Mouse (Mus musculus): ENCODE measurements around the gene Whrn.

The Whrn gene

DNA sequence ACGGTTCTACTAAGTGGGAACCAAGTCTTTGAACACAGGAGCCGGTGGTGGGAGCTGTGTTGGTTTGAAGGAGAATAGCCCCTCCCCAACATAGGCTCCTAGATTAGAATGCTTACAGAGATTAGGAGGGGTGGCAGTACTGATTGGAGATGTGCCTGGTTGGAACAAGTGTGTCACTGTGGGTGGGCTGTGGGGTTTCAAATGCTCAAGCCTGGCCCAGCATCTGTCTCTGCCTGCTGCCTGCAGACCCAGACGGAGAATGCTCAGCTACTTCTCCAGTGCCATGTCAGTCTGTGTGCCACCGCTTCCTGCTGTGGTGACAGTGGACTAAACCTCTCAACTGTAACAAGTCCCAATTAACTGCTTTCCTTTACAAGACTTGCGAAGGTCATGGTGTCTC lies 45.2 kb downstream of the Whrn start:
- no peak for DNase-seq (ENCODE audit: low read depth, low spot score)

DNA sequence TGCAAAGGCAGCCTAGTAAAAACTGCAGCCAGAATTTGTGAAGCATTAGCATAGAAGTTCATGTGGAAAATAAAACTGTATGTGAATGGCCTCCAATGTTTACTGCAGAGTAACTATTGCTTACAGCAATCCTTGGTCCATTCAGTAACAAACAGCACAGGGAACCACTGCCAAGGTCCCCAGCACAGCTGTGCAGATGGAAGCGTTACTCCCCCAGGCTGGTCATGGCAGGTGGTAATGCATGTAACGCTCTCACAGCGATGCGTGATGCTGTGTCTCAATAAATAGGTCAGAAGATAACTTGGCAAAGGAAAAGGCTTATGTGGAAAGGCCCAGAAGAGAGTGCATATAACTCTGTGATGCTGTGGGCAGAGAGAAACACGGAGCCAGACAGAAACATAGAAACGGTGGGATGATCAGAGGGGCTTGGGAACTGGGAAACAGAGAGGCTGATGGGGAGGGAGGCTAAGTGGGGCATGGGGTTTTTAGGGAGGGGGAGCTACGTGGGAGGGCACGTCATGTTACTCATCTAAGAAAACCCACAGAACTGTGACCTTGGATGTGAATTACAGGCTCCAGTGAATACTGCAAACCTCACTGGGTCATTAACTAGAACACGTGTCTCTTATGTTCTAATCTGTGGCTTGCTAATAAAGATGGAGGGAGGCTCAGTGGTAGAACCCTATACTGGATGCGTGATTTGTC lies 51.3 kb downstream of the Whrn start:
- DNase-seq (ENCODE audit: low read depth, low spot score) = no peak

DNA sequence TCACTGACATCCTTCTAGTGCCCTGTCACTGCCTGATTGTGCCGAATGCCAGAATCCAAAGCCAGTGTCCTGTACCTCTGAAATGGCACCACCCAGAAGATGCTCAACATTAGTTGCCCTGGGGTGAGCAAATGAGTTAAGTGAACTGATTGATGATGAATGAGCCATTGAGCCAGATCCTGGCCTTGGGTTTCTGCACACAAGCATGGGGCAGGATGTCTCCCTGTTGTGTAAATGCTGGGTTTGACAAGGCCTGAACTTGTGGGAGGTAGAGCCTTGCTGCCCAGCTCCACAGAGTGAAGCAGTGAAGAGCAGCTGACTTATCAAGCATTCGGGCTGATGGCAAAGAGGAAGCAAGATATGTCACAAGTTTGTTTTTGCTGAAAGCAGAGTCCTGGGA lies 52.7 kb downstream of the Whrn start:
- DNase-seq (ENCODE audit: low read depth, low spot score) = no peak

DNA sequence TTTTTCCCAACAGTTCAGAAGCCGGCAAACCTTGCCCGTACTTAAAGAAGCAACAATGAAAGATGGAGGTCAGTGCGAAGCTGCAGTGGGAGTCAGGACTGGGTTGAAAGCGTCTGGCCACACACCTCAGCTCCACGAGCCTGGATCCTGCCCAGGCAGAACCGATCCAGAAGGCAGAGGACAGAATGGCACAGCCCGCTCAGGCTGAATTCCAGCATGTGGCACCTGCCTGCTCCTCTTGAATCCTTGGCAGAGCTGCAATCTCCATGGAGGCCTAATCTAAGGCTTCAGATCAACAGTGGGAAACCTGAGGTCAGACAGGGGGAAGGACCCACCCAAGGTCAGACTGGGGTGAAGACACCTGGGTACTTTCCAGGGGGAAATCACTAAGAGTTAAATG lies 54.2 kb downstream of the Whrn start:
- DNase-seq (ENCODE audit: low read depth, low spot score) = no peak

DNA sequence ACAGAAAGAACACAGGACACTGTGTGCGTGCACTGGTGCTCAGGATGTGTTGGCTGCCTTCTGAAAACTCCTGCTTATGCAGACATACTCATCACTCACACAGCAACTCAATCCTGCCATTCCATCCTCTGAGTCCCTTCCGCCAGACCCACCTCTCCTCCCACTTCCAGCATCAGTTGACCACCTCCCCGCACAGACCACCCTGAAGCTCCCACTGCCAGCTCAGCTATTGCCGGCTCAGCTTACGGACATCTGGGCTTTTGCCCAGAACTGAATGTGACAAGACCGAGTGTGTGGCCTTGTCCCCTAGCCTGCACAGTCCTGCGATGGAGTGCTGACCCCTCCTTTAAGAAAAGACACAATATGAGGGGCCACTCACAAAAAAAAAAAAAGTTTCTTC lies 55.5 kb downstream of the Whrn start:
- no peak for DNase-seq (ENCODE audit: low read depth, low spot score)

DNA sequence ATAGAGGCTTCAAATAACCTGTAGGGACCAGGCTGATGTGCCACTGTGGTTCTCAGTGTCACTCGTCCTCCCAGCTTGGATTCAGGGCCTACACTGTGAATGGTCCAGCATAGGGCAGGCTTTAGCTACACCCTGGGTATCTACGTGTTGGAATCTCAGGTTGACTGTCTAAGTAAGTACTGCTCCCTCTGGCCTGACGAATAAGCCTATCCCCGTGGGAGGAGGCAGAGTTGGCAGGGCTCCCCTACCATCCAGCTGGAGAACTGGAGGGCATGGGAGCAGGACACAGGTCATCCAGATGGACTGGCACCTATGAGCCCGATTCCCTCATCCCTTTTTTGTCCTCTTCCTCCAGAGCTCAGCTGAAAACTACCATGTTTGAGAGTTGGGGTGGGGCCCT lies 57.8 kb downstream of the Whrn start:
- DNase-seq (ENCODE audit: low read depth, low spot score) = no peak

DNA sequence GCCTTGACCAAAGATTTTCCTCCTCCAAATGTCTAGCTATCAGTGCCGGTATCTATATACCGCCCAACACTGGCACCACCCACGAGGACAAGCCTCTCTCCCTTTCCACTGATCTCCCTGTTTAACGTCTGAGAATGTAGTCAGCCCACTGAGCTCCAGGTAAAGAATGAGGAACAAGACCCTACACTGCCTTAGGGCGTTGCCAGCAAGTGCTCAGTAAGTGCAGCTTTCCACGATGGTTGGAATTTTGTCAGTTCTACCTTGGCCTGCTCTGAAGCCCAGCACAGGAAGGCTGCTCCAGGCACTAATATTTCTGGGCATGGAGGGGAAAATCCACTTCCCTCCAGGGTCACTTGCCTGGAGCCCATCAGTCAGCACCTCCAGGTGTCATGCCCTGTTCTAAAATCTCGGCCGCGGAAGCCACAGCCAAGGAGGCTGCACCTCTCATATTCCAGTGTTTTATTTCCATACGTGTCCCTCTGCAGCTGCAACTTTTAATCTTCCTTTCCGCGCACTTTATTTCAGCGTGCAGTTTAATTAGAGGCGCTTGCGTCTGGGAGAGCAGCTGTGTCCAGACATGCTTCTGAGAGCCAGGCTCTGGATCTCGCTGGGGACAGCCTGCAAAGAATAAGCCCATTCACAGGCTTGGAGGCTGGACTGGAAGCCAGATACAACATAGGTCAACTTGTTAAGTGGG lies 58.5 kb downstream of the Whrn start:
- DNase-seq (ENCODE audit: low read depth, low spot score) = no peak

DNA sequence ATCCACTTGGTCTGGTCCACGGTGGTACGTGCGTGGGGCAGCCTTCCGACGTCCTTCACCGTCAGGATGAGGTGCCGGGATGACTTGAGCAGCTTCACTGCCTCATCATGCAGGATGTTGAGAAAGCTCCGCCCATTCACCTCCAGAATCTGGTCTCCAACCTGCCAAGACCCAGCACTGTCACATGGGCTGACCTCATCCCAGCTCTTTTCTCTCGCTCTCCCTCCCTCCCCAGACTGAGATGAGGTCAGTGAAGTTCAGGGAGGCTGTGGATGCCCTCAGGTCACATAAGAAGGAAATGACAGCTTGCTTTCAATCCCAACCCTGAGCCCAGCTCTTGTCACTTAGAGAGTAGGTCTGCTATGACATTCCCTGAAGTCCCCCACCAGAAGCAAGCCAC lies 60.4 kb downstream of the Whrn start:
- no peak for DNase-seq (ENCODE audit: low read depth, low spot score)

DNA sequence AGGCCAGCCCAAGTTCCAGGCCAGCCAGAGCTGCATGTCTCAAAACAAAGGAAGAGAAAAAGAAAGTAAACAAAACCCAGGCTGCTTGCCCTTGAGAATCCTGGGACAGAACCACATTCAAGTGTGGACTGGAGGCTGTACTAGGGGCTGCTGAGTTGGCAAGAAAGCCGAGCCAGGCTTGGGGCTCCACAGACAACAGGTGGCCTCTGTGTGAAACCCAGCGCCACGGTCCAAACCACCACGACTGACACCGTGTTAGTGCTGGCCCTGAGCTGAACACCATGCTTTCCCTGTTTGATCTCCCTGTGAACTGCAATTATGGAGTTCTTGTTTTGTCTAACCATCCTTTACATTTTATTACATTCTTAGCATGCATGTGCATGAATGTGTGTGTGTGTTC lies 64.7 kb downstream of the Whrn start:
- DNase-seq (ENCODE audit: low read depth, low spot score) = no peak

DNA sequence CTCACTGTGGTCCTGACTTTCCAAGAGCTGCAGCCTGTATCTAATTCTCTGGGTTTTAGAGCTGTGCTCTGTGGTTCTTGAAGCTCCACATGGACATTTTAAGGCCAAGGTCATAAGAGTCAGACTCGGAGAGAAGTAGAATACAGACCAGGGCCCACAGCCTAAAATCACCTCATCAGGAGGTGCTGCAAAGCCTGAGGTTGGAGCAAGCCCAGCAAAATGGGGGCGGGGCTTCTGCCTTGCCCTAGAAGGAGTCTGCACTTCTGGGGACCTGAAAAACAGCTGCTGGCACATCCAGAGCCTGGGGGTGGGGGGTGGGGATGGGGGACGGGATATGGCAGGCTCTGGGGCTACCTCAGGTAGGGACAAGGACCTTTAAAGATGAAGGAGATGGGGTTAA lies 65.4 kb downstream of the Whrn start:
- no peak for DNase-seq (ENCODE audit: low read depth, low spot score)

DNA sequence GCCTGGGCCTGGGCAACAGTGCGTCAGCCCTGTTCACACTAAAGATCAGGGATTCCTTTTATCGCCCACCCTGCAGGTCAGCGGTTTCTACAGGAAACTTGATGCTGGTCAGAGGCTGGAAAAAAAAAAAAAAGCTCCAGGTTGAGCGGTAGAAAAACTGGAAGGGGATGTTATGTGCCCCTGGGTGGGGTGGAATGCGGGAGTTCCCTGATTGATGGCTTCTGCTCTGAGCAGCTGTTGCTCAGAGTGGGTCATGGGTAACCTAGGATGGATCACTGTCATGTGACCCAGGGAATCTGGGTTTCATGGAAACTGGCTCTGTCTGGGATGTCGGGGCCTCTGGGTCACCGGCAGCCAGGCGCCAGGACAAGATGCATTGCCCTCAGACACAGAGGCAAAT lies 69.5 kb downstream of the Whrn start:
- no peak for DNase-seq (ENCODE audit: low read depth, low spot score)

DNA sequence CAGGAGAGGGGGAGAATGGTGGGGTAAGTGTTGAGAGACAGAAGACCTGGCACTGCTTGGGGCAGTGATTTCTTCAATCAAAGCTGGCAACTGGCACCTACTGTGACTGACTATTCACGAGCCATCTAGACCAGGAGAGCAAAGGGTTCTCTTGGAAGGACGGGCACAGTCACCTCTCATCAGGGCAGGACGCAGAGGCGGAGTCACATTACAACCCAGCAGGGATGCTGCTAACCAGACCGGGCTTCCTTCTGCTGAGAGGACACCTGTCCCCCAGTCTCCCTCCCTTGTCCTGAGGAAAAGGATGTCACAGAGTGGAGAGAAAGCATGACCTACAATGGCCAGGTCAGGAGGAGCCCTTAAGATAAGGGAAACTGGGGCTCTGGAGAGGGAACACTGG lies 72.0 kb downstream of the Whrn start:
- DNase-seq (ENCODE audit: low read depth, low spot score) = no peak

DNA sequence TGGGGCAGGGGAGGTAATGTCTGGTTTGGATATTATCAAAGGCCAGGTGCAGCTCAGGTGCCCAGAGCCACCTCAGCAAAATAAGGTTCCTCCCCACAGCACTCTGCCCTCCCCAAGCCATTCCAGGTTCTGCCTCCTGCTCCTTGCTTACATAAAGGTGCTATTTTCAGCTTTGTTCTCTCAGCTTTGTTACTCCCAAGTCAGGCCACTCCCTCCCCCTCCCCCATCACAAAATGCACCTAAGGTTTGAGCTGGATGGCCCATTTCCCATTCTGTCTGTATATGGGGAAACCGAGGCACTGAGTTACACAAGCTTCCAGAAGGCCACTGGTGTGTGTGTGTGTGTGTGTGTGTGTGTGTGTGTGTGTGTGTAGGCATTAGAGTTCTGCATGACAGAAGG lies 72.6 kb downstream of the Whrn start:
- DNase-seq (ENCODE audit: low read depth, low spot score) = no peak

DNA sequence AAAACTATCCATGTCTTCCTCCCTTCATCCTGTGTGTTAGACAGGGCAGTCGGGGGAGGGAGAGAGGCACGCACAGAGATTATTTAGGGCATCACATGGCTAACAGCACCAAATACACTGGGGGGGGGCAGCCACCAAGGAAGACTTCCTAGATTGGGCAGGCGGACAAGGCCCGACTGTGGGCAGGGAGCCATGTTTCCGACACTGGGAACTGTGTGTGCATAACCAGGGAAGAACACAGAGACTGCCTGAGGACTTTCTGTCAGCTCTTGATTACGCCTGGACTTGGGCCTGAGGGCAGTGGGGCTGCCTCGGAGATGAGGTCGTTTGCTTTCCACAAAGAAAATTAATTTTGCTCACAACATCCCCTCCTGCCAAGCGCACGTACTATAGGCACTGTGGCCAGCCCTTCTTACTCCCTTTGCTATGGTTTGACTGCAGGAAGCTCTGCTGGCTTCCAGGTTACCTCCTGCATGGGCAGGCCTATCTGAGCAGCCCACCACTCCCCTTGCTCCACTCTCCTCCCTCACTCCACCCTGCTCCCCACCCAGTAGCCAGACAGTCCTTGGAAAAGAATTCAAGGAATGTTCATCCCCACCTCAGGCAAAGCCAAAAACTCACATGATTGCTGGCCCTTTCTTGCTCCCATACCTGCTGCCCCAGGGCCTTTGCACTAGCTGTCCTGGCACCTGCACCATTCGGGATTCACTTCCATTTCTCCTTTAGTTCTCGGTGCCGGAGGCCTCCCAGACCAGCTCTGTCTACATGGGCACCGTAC lies 75.5 kb downstream of the Whrn start:
- no peak for DNase-seq (ENCODE audit: low read depth, low spot score)

DNA sequence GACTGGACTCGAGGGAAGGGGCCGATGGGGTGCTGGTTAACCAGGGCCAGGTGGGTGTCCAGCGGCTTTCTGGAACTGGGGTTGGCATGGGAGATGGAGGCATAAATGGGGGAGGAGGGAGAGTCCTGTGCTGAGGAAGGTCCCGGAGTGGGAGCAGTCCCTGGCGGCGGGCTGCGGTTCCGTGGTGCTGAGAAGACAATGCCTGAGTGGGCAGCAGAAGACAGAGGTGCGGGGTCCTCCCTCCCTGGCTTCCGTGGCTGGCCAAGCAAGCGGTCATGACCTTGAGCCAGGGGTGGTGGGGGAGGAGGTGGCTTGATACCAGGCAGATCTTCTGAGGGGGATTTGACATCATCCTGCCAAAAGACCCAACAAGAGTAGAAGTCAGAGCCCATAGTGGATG lies 77.5 kb downstream of the Whrn start:
- DNase-seq (ENCODE audit: low read depth, low spot score) = no peak

DNA sequence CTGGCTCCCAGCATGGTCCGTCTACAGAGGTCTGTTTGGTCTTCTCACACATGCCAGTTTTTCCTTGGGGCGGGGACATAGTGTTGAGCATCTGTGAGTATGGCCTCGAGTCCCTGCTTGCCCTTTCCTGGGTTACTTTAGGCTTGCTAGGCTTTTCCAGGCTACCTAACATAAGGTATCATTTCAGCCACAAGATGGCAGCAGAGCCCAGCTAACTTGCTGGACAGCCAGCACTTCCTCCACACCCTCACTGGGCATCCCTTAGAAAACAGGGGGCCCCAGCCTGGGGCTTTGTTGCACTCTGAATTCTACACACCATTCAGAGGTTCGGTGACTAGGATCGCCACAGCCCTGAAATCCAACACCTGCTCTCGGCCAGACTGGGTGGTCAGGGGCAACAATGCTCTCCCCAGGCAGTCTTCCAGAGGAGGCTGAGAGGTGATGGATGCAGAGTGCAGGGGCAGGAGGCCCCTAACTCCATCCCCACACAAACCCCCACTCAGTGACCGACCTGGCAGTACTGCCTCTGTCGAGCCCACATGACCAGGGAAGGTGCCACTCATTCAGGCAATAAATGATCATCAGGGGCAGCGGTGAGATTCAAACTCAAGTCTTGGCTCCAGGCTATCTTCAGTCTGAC lies 78.4 kb downstream of the Whrn start:
- peak; percentile 58 for DNase-seq (ENCODE audit: low read depth, low spot score)

DNA sequence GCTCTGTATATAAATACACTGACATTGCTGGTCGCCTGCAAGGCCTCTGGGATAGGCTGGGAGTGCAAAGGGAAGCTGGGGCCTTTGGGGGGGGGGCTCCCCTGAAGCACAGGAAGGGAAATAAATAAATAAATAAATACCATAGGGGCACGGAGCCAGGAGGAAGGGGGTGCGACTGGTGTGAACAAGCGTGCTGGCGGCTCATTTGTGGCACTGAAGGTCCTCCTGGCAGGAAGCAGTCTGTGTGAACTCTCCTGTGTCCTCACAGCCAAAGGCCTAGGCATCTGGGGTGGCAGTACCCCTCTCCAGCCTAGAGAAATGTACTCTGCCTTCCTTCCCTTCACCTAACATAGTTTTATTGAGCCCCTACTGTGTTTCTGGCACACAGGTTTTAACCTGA lies 80.8 kb downstream of the Whrn start:
- no peak for DNase-seq (ENCODE audit: low read depth, low spot score)

DNA sequence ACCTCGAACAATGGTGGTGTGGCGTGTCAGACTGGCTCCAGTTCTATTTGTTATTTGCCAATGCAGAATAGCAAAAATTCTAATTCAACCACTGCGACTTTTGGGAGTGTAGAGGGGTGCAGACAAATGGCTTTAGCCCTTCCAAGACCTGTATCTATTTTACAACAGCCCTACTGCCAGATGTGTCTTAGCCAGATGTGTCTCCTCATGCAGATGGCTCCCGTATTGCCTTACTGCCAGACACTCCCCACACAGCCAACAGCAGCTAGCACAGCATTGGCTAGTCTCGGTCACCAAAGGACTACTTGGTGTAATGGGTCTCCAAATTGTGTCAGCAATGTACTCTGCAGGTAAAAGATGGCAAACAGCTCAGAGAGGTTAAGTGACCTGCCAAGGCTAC lies 84.6 kb downstream of the Whrn start:
- DNase-seq (ENCODE audit: low read depth, low spot score) = no peak

DNA sequence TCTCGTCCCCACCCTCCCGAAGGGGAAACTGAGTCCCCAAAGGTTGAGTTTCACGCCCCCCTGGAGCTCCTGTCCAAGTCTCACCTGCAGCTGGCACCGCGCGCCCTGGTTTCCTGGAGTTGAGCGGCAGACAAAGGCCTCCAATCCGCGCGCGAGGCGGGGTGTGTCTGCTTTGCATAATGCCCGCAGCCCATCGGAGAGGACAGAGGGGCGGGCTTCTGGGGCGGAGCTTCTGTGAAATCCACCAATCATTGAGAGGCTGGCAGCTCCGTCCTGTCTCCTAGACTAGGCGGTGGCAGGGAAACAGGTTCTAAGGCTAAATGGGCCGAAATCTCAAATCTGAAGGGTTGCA lies 85.2 kb downstream of the Whrn start:
- DNase-seq (ENCODE audit: low read depth, low spot score) = peak; percentile 87

DNA sequence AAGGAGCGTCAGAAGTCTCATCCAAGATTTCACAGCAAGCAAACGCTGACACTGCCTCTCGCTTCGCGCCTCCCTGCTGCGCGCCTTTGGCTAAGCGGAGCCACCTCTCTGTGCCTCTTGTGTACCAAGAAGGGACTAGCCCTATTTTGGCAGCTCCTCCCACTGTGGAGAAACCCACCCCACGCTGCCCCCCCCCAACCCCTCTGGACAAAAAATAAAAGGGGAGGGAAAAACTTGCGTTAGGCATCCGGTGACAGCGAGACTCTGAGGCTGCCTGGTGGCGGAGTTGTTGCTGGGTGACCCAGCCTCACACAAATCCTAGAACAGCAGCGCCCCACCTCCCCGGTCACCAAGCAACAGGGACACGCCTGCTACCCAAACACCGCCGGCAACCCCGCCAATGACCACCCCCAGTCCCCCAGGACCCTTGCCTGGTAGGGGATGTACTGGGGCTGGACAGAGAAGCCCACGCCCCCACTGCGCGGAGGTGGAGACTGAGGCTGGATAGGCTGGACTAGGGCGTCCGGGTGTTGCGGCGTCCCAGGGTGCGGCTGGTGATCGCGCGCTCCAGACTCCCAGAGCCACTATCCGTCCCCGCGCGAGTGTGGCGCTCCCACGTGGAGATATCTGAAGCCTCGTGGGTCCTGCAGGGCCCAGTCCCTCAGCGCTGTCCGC lies 85.7 kb downstream of the Whrn start:
- peak; percentile 73 for DNase-seq (ENCODE audit: low read depth, low spot score)

DNA sequence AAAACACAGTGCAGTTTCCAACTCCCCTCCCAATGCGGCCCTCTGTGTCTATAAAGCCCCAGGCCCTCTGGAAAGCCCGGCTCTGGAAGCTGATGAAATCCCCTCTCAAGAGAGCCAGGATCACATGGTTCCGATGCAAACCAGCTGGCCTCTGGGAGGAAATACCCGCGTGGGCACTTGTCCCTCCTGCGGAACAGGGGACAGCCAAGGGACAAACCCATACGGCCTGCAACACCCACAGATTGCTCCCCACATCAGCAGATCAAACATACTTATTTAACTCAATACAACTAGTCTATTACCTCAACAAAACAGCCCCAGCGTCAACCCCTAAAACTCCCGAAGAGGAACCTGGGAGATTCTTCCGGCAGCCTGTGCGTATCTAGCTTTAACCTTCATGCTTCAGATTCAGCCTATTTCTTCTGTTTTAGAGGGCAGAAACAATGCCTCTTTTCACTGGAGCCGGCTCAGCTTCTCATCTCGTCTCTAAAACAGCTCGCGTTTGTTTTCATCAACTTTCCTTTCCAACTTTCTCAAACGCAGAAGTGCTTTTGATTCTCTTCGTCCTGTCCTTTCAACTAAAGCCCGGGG lies 86.4 kb downstream of the Whrn start:
- no peak for DNase-seq (ENCODE audit: low read depth, low spot score)

DNA sequence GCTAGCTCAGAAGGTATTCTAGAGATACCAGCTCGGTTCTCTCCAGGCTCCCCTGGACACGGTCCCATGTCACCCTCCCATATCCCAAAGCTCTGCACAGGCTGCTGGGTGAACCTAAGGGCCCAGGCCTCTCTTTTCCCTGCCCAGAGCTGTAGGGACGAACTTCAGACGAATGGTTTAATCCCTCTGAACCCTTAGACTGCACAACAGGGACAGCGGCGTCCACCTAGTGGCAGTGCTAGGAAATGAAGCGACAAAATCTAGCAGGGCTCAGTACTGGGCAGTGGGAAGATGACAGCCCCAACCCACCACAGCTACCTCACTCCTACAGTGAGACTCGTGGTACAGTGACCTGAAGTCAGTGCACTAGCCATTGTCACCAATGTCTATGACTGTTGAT lies 87.1 kb downstream of the Whrn start:
- DNase-seq (ENCODE audit: low read depth, low spot score) = no peak

Data from skeletal muscle tissue, adult 2 months (tissue).